Mouse (Mus musculus) midbrain, embryonic 12.5 days (tissue): Measurements from ENCODE around the gene Pbld1. TPM values are rescaled to one million over a fixed set of nuclear protein-coding genes. Genes with fewer than 3 reads are reported as not detected.
"Not testable (repeated sequence)": the region's sequence is repeated elsewhere in the genome, so short reads cannot be mapped to it uniquely, and the experiment has no call there.

Experiments
- ATAC-seq: fragments of 200-750 bp; cut with Nextera tagmentation; 2 replicates; pipeline ENCODE4 v1.8.0; 2017; ENCODE audit warnings: low read depth, moderate TSS enrichment, moderate library complexity; ENCODE audit not compliant: low FRiP score
- H3K27ac ChIP-seq: fragments of 300-500 bp; sonication (generic); replicated peaks from 2 replicates; pipeline ENCODE4 v1.5.1; 2016; ENCODE audit warnings: mild to moderate bottlenecking
- H3K27me3 ChIP-seq: fragments of 300-500 bp; sonication (generic); 2 replicates; pipeline ENCODE4 v1.6.1; 2016; ENCODE audit warnings: mild to moderate bottlenecking
- H3K36me3 ChIP-seq: fragments of 300-500 bp; sonication (generic); 2 replicates; pipeline ENCODE4 v1.6.1; 2016
- H3K4me1 ChIP-seq: fragments of 300-500 bp; sonication (generic); 2 replicates; pipeline ENCODE4 v1.6.1; 2016
- H3K4me2 ChIP-seq: fragments of 300-500 bp; sonication (generic); replicated peaks from 2 replicates; pipeline ENCODE4 v1.6.1; 2016; ENCODE audit warnings: mild to moderate bottlenecking, moderate library complexity
- H3K4me3 ChIP-seq: fragments of 300-500 bp; sonication (generic); 2 replicates; pipeline ENCODE4 v1.5.1; 2016; ENCODE audit warnings: mild to moderate bottlenecking
- H3K9ac ChIP-seq: fragments of 300-500 bp; sonication (generic); replicated peaks from 2 replicates; pipeline ENCODE4 v1.6.1; 2016; ENCODE audit warnings: mild to moderate bottlenecking, moderate library complexity
- H3K9me3 ChIP-seq: fragments of 300-500 bp; sonication (generic); 2 replicates; pipeline ENCODE4 v1.6.1; 2016; ENCODE audit warnings: mild to moderate bottlenecking
- WGBS: fragments of 180-500 bp; shearing (Covaris S2); methylation state at CpG from one replicate; pipeline ENCODE4 v1.1.7; 2016; 5-methylcytosine and 5-hydroxymethylcytosine counted together
- polyA plus RNA-seq: library from polyadenylated mRNA; unstranded; fragments of >200 nt; fragmentation: Nextera tagmentation; extraction: Ambion mirVana; gene quantifications from 2 replicates; pipeline ENCODE4 v1.2.1, GENCODE M21; 2016

Gene Pbld1
- polyA plus RNA-seq, 1 experiment from 2014 or later = 1.2 TPM

DNA sequence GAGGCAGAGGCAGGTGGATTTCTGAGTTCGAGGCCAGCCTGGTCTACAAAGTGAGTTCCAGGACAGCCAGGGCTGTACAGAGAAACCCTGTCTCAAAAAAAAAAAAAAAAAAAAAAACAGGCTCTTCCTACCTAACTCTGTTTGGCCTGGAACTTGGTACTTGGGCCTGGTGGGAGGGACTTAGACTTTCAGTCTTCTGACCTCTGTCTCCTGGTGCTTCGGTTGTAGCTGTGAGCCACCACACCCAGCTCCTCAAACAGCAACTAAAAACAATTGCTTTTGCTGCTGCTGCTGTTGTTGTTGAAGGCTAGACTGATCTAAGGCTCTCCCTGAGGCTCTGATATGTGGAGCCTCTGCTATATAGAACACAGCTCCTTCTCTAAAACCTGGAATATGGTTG lies 10.9 kb upstream of the Pbld1 start:
- Histone ChIP-seq H3K9me3 (no peaks in the 10 kb centered on the region), H3K4me2 (no peak overlapping the region), H3K9ac (no peak overlapping the region), H3K27ac (no peak overlapping the region), H3K4me1 (no peaks in the 10 kb centered on the region), H3K27me3 (no peaks in the 10 kb centered on the region), H3K36me3 (no peaks in the 10 kb centered on the region), H3K4me3 (no peak overlapping the region)
- ATAC-seq = no peak
- WGBS = 84% methylated on average over 2 of the region's 2 CpGs

DNA sequence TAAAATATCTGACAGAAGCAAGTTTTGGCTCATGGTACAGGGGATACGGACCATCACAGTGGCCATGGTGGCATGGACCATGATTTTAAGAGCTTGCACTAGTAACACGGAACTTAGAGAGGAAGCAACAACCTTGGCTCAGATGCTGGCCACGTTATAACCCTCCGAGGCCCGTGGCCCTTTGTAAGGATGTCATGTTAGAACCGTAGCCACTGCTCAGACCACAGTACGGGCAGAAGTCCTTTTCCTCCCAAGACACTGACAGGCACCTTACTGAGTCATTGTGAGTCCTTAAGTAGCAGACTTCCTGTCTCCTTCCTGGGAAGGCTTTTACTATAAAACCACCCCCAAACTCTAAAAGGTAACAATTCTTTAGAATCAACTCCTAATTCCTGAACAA lies 8.7 kb upstream of the Pbld1 start:
- no peak overlapping the region for H3K4me2 ChIP-seq
- no peaks in the 10 kb centered on the region for H3K9me3 ChIP-seq
- no peak overlapping the region for H3K27ac ChIP-seq
- no peaks in the 10 kb centered on the region for H3K27me3 ChIP-seq
- H3K4me3 ChIP-seq = no peak overlapping the region
- H3K4me1 ChIP-seq = no peaks in the 10 kb centered on the region
- no peaks in the 10 kb centered on the region for H3K36me3 ChIP-seq
- ATAC-seq = no peak
- WGBS = 72% methylated on average over 7 of the region's 7 CpGs
- H3K9ac ChIP-seq = no peak overlapping the region

DNA sequence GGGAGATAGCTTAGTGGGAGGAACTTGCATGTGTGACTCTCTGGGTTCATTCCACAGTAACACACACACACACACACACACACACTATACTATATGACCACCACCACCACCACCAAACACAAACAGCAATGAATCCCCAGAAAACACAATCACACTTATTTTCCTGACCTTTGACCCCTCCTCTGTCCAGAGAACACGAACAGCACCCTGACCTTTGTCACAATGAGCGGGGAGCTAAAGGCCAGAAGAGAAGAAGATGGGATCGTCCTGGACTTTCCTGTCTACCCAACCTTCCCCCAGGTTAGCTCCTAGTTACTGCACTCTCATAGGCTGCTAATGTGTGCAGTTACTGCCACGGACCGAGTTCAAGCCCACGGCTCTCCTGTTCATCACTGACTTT lies 8.0 kb upstream of the Pbld1 start:
- WGBS = 76% methylated on average over 6 of the region's 6 CpGs
- Histone ChIP-seq H3K4me1 (no peaks in the 10 kb centered on the region), H3K4me2 (no peak overlapping the region), H3K27ac (no peak overlapping the region), H3K4me3 (no peak overlapping the region), H3K9me3 (no peaks in the 10 kb centered on the region), H3K27me3 (no peaks in the 10 kb centered on the region), H3K9ac (no peak overlapping the region), H3K36me3 (no peaks in the 10 kb centered on the region)
- ATAC-seq = no peak

DNA sequence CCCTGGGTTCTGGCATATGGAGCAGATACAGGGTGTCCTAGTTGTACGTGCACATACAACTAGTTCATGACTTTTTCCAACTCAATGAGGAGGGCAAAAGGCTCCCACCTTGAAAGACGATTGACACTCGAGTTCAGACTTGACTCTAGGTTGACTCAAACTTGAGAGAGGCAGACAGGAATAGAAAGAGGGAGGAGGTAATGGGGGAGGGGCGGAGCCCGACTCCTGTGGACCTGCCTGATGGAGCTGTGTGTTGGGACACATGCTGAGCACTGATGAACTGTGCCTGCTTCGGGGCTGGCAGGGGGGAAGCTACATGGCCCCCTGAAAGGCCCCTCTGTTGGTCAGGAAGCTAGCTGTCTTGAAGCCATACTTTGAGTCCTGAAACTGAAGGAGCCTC lies 7.0 kb upstream of the Pbld1 start:
- 69% methylated on average over 6 of the region's 6 CpGs for WGBS
- H3K36me3 ChIP-seq = no peaks in the 10 kb centered on the region
- H3K27ac ChIP-seq = no peak overlapping the region

DNA sequence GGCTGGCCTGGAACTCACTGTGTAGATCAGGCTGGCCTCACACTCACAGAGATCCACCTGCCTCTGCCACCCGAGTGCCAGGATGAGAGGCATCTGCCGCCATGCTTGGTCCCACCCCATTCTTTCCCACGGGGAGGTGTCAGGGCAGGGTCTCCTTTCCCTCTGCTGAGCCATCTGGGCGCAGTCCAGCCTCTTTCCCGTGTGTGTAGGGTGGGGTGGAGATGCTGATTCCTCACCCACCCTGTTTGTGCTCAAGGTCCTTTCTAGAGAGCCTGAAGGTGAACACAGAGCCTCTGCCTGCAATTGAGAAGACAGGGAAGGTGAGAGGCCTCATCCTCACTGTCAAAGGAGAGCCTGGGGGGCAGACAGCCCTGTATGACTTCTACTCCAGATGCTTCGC lies 5.9 kb upstream of the Pbld1 start:
- H3K27ac ChIP-seq, H3K27me3 ChIP-seq, H3K4me2 ChIP-seq, H3K9ac ChIP-seq, H3K36me3 ChIP-seq, H3K4me1 ChIP-seq, H3K9me3 ChIP-seq, H3K4me3 ChIP-seq, ATAC-seq: not testable (repeated sequence)
- WGBS = 92% methylated on average over 6 of the region's 6 CpGs

More for the DNA sequence above, 7.0 kb upstream of the Pbld1 start:
- Histone ChIP-seq H3K4me1 (no peaks in the 10 kb centered on the region), H3K9ac (no peak overlapping the region), H3K4me3 (no peak overlapping the region), H3K27me3 (no peaks in the 10 kb centered on the region), H3K9me3 (no peaks in the 10 kb centered on the region), H3K4me2 (no peak overlapping the region)
- ATAC-seq = no peak

DNA sequence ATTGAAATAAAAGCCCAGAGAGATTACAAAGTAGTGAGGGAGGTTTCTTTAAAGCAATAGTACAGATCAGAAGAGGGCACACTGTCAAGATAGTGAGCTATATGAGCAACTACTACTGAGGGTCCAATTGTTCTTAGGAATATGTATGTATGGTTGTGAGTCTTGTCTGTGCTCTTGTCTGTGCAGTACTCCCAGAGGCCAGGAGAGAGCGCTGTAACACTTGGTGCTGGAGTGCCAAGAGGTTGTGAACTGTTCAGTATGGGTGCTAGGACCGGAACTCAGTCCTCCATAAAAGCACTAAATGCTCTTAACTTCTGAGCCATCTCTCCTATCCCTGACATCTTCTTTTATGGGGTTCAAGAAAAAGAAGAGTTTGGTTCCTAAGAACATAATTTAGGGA lies 5.4 kb upstream of the Pbld1 start:
- Histone ChIP-seq H3K4me1 (no peaks in the 10 kb centered on the region), H3K9ac (no peak overlapping the region), H3K9me3 (no peaks in the 10 kb centered on the region), H3K36me3 (no peaks in the 10 kb centered on the region), H3K4me2 (no peak overlapping the region), H3K27ac (no peak overlapping the region), H3K27me3 (no peaks in the 10 kb centered on the region), H3K4me3 (no peak overlapping the region)
- no peak for ATAC-seq
- 80% methylated on average over 2 of the region's 2 CpGs for WGBS

DNA sequence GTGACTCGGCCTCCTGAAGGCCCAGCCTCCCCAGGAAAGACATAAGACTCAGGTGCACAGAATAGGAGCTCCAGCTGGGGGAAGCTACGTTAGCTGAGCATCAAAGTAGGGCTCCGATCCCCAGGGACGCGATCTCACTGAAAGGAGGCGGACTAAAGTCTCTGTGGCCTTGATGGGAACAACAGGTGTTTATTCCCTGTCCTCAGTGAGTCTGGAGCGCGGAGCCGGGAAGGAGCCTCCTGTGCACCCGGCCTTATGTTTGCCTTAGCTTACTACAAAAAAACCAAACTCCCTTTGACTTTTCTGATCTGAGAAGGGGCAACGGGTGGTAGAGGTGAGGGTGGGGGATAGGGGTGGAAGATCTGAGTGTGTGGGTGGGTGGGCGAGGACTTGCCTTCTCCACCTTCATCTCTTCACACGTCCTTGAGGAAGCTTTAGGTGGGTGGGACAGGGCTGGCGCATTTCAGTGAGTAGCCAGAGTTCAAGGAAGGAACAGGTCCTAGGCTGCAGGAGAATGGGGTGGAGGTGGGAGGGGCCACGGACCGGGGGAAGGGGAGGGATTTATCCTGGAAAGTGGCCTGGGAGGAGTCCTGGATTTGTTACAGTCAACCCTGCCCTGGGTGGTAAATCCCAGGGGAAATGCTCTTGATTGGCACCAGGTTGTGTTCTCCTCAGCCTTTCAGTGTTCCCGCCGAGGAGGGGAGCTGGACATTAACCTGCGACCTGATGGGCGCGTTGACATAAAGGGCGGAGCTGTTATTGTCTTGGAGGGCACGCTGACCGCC lies 2.8 kb upstream of the Pbld1 start:
- no peaks in the 10 kb centered on the region for H3K9me3 ChIP-seq
- H3K4me2 ChIP-seq = no peak overlapping the region
- H3K27me3 ChIP-seq = no peaks in the 10 kb centered on the region
- H3K36me3 ChIP-seq = no peaks in the 10 kb centered on the region
- no peak overlapping the region for H3K9ac ChIP-seq
- H3K4me1 ChIP-seq = no peaks in the 10 kb centered on the region
- WGBS = 43% methylated on average over 24 of the region's 24 CpGs
- no peak; the same call in 1 of the 2 replicates for ATAC-seq
- H3K27ac ChIP-seq = no peak overlapping the region
- no peak overlapping the region for H3K4me3 ChIP-seq

DNA sequence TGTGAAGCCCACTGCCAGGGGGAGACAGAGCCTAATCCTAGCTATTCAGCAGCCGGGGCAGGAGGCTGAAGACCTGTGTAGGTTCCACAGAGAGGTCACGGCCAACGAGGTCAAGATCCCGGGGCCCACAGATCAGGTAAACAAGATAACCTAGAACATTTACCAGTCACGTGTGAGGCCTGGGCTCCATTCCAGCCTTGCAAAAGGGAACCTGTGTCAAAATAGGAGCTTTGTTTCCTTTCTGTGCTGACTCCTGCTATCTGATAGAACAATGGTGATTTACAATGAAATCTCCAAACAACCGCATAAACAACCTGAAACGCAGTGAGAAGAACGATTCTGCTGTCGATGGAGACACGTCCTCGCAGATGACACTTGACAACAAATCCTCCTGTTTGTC lies 444 bp downstream of the Pbld1 start:
- no peak for ATAC-seq
- Histone ChIP-seq H3K4me2 (no peak overlapping the region), H3K9ac (no peak overlapping the region), H3K36me3 (no peaks in the 10 kb centered on the region), H3K27me3 (no peaks in the 10 kb centered on the region), H3K27ac (no peak overlapping the region), H3K9me3 (no peaks in the 10 kb centered on the region), H3K4me1 (peaks cover 3% of the 10 kb centered on the region; the same call in 1 of the 2 replicates), H3K4me3 (no peak overlapping the region)
- 80% methylated on average over 11 of the region's 11 CpGs for WGBS

DNA sequence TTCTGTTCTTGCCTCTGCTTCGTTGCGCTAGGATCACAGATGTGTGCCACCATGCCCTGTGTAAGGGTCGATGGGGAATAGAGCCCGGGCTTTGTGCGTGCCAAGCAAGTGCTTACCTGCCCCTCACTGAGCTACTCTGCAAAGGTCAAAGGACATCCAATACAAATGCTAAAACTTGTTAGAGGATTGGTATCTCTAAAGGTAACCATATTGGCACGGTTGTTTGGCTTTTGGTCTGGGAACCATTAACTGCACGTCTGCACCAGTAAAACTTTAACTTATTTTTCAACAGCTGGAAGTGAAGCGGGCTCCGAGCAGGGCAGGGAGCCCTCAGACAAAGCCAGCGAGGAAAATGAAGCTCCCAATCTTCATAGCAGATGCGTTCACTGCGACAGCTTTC lies 1.3 kb downstream of the Pbld1 start:
- H3K4me3 ChIP-seq = no peak overlapping the region
- no peaks in the 10 kb centered on the region for H3K27me3 ChIP-seq
- H3K36me3 ChIP-seq = no peaks in the 10 kb centered on the region
- no peak overlapping the region for H3K4me2 ChIP-seq
- no peaks in the 10 kb centered on the region for H3K9me3 ChIP-seq
- no peak overlapping the region for H3K27ac ChIP-seq
- 78% methylated on average over 12 of the region's 12 CpGs for WGBS
- H3K9ac ChIP-seq = no peak overlapping the region
- ATAC-seq = no peak
- H3K4me1 ChIP-seq = peaks cover 5% of the 10 kb centered on the region; the same call in 1 of the 2 replicates

DNA sequence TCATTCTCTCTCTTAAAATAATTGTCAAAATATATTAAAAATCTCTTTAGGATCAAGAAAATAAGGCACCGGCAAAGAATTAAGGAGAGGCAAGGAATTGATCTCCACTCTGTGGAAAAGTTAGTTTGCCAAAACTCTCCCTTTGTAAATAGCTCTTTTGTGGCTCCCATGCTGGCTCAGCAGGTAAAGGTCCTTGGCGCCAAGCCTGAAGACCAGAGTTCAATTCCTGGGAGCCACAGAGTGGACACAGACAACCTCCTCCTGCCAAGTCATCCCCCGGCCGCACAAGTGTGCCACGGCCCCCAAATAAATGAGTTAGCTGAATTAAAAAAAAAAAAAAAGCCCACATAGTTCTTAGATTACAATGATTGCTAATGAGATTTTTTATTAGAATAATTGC lies 2.7 kb downstream of the Pbld1 start:
- Histone ChIP-seq H3K36me3 (no peaks in the 10 kb centered on the region), H3K27me3 (no peaks in the 10 kb centered on the region), H3K9me3 (no peaks in the 10 kb centered on the region), H3K4me3 (no peak overlapping the region), H3K9ac (no peak overlapping the region), H3K4me1 (peaks cover 5% of the 10 kb centered on the region; the same call in 1 of the 2 replicates), H3K27ac (no peak overlapping the region), H3K4me2 (no peak overlapping the region)
- WGBS = 97% methylated on average over 5 of the region's 5 CpGs
- no peak for ATAC-seq

DNA sequence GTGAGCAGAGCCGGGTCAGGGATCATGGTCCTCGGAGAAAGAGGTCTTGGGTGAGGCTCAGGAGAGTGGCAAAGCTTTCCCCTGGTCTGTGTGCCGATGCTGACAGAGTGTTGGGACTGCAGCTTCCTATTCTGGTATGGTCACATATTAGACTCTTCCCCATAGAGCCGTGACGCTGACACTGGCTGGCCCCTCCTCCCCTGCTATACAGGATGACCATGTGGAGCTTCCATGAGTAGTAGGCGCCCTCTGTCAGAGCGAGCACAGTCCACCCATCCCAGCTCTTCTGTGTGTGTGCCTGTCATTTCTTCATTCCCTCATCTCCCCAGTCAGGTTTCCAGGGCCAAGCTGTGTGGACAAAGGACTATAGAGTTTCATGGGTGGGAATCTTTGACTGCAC lies 3.4 kb downstream of the Pbld1 start:
- WGBS = 75% methylated on average over 7 of the region's 7 CpGs
- Histone ChIP-seq H3K9ac (no peak overlapping the region), H3K4me2 (no peak overlapping the region), H3K27me3 (no peaks in the 10 kb centered on the region), H3K36me3 (no peaks in the 10 kb centered on the region), H3K4me1 (peaks cover 5% of the 10 kb centered on the region; the same call in 1 of the 2 replicates), H3K27ac (no peak overlapping the region), H3K4me3 (no peak overlapping the region), H3K9me3 (no peaks in the 10 kb centered on the region)
- no peak; the same call in 1 of the 2 replicates for ATAC-seq

DNA sequence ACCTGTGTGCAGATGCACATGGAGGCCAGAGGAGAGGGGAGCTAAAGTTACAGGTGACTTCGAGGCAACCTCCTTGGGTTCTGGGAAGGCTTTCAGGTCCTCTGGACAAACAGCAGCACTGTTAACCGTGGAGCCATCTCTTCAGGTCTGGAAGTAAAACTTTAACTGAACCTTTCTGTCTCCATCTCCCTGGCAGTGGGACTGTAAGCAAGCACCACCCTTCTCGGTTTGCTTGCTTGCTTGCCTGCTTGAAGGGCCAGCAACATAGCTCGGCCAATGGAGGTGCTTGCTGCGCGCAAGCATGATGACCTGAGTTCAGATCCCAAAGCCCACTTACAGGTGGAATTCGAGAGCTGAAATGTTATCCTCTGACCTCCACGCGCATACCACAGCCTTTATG lies 4.6 kb downstream of the Pbld1 start:
- Histone ChIP-seq H3K4me1 (peaks cover 5% of the 10 kb centered on the region; the same call in 1 of the 2 replicates), H3K4me2 (no peak overlapping the region), H3K36me3 (no peaks in the 10 kb centered on the region), H3K27me3 (no peaks in the 10 kb centered on the region), H3K9ac (no peak overlapping the region), H3K4me3 (no peak overlapping the region), H3K9me3 (no peaks in the 10 kb centered on the region), H3K27ac (no peak overlapping the region)
- ATAC-seq = no peak
- WGBS = 85% methylated on average over 9 of the region's 9 CpGs

DNA sequence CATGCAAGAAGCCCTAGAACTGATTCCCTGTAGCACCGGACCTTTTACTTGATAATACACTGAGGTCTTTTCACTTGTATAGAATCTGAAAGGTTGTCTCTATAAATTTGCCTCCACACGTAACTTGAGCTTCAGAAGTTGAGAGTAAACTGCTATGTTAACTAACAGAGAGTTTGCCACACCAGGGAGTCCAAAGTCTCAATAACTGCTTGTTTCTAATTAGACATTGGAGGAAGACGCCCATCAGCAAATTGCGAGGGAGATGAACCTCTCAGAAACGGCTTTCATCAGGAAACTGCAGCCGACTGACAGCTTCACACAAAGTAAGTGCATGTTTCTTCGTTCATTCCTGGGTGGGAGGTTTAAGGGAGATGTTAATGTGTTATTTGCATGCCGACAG lies 5.6 kb downstream of the Pbld1 start:
- H3K36me3 ChIP-seq = no peaks in the 10 kb centered on the region
- H3K4me1 ChIP-seq = peaks cover 5% of the 10 kb centered on the region; the same call in 1 of the 2 replicates
- H3K9me3 ChIP-seq = no peaks in the 10 kb centered on the region
- H3K4me3 ChIP-seq = no peak overlapping the region
- H3K27me3 ChIP-seq = no peaks in the 10 kb centered on the region
- WGBS = 60% methylated on average over 8 of the region's 8 CpGs
- no peak overlapping the region for H3K9ac ChIP-seq
- no peak for ATAC-seq
- H3K27ac ChIP-seq = no peak overlapping the region
- H3K4me2 ChIP-seq = no peak overlapping the region
